Comparison of ENCODE assay signal across 8 mouse cellular contexts in the genomic region with DNA sequence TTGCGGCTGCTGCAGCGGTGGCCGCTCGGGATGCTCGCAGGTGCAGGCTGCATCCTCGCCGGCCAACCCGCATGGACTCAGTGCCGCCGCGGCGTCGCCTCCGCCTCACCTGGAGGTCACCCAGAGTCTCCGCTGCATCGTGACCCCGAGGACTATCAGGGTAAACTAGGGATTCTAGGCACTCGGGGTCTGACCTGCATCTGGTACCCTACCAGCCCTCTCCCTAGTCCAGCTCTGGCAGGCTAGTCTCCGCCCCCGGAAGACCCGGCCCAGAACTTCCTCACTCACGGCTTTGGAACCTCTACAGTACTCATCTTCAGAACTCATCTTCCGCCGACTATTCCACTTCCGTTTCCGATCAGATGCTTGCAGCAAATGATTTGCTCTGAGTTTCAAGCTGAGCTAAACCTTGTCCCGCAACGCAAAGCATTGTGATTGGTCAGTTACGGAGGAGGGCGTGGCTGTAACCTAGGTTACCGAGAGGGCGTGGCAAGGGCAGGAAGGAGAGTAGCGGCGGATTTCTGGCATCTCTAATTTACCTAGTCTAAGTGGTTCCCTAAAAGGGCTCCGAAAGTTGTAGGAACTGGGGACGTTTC. TPM values are rescaled to one million over a fixed set of nuclear protein-coding genes. Genes with fewer than 3 reads are reported as not detected.
DNase-seq lines count a peak whose midpoint lies in the region; ATAC-seq and TF ChIP-seq lines count a peak whose summit lies in the region.

A gene (minus strand): TSS at position 325 of the 596 bp plus-strand sequence.

- intact Hi-C loops in heart, postnatal 25 days (cut with DNase I) = no loop called here

- peak; percentile 98 for DNase-seq in ES-E14 (ENCODE audit: low read depth, low spot score)
- DNase-seq in cerebellum, adult 11-12 months = peak; percentile 97
- peak; percentile 94 for DNase-seq in heart, postnatal 25 days (ENCODE audit: low spot score)
- DNase-seq in layer of hippocampus, adult 18-20 months (ENCODE audit: low spot score in 2 of 2) = peak; percentile 97 to 99
- DNase-seq in lung, adult 2 months = peak; percentile 95
- DNase-seq in thymus, adult 18-20 months = peak; percentile 98 to 99

- H3K4me1 ChIP-seq in ES-E14 (ENCODE audit: control insufficient read depth in 2 of 2, insufficient read depth in 2 of 2, low read length in 2 of 2, poor library complexity in 1 of 2) = no peaks in the 10 kb centered on the region; a peak in 2 of 4 replicates
- peaks cover 22% of the 10 kb centered on the region for H3K4me1 ChIP-seq in forebrain, embryonic 15.5 days
- peaks cover 2% of the 10 kb centered on the region; the same call in 1 of the 2 replicates for H3K4me1 ChIP-seq in lung, adult 2 months (ENCODE audit: control insufficient read depth, insufficient read depth, low read length)

- H3K9ac ChIP-seq in ES-E14 (ENCODE audit: insufficient read depth, low read depth, low read length, poor library complexity, severe bottlenecking) = peak within 1 kb of the TSS; percentile 84
- H3K9ac ChIP-seq in forebrain, embryonic 15.5 days (replicated peaks) = peak within 1 kb of the TSS; percentile 61

- H3K27me3 ChIP-seq in forebrain, embryonic 15.5 days = no peaks in the 10 kb centered on the region

- H3K4me2 ChIP-seq in forebrain, embryonic 15.5 days (replicated peaks) = peak within 1 kb of the TSS; percentile 76

- no peaks in the 10 kb centered on the region for H3K9me3 ChIP-seq in ES-E14 (ENCODE audit: control insufficient read depth, insufficient read depth, low read depth, low read length)
- H3K9me3 ChIP-seq in forebrain, embryonic 15.5 days = no peaks in the 10 kb centered on the region

- in situ Hi-C loops in ES-E14 (cut with MboI; ENCODE audit: low sequenced_read_pairs in 2 of 2, unreplicated experiment in 2 of 2) = no loop called here

- peak; percentile 99 for ATAC-seq in forebrain, embryonic 15.5 days (replicated peaks)
- peak; percentile 98 for ATAC-seq in neutrophil, adult 5-6 weeks (ENCODE audit: extremely low read depth, insufficient number of reproducible peaks, low FRiP score, poor library complexity, severe bottlenecking)

- H3K27ac ChIP-seq in ES-E14 (ENCODE audit: insufficient read depth, low read depth, low read length, poor library complexity, severe bottlenecking) = no peak within 1 kb of the TSS
- H3K27ac ChIP-seq in forebrain, embryonic 15.5 days (replicated peaks) = peak within 1 kb of the TSS; percentile 64

- no peak for TF ChIP-seq CTCF in lung, adult 2 months (IDR thresholded peaks at IDR 0.05; ENCODE audit: insufficient read depth, low read length)

- TF ChIP-seq POLR2A in lung, adult 2 months (IDR thresholded peaks at IDR 0.05; ENCODE audit: borderline replicate concordance, extremely low read depth, low read depth, low read length) = peak; percentile 42; the same call in 1 of the 2 replicates

- peak within 1 kb of the TSS; percentile 78 to 94 for H3K4me3 ChIP-seq in ES-E14 (ENCODE audit: insufficient read depth in 1 of 2, low read depth in 1 of 2, low read length in 2 of 2, poor library complexity in 1 of 2, severe bottlenecking in 1 of 2)
- peak within 1 kb of the TSS; percentile 70 for H3K4me3 ChIP-seq in forebrain, embryonic 15.5 days
- peak within 1 kb of the TSS; percentile 93 for H3K4me3 ChIP-seq in lung, adult 2 months (replicated peaks; ENCODE audit: extremely low read depth, low read depth, low read length)

- under 1% methylated on average over 36 of the region's 36 CpGs for WGBS in forebrain, embryonic 15.5 days
- under 1% methylated on average over 36 of the region's 36 CpGs for WGBS in lung, adult 2 months

- peaks cover 3% of the 10 kb centered on the region; the same call in 1 of the 2 replicates for H3K36me3 ChIP-seq in ES-E14 (ENCODE audit: control insufficient read depth, insufficient read depth, low read length, poor library complexity, severe bottlenecking)
- H3K36me3 ChIP-seq in forebrain, embryonic 15.5 days = peaks cover 3% of the 10 kb centered on the region

TF ChIP-seq in ES-E14, 5 proteins besides CTCF, POLR2A, EP300 and RAD21:
- TF ChIP-seq ZNF384 (IDR thresholded peaks at IDR 0.05; ENCODE audit: low read depth, low read length) (no peak), CHD2 (IDR thresholded peaks at IDR 0.05; ENCODE audit: low read depth, low read length) (0 out of 2 replicates have a peak, but pooled peaks have one; percentile 46)

RNA-seq across cellular contexts. Expression of the gene that starts here (rescaled TPM):
- total RNA-seq in ES-E14 (2012; rRNA removed) = 56.8 and 59.7 TPM in 2 replicates
- polyA plus RNA-seq in forebrain, embryonic 15.5 days (2015; fragmentation: Nextera tagmentation; extraction: Ambion mirVana) = 65.4 and 68.4 TPM in 2 replicates
- 10 to 100 TPM; 11.1 to 15.4 TPM for total RNA-seq in heart, postnatal 25 days (2021)
- 10 to 100 TPM; 63.7 to 69.6 TPM for total RNA-seq in layer of hippocampus, adult 18-20 months (2021)
- 5.7 and 8.3 TPM in 2 replicates for polyA plus RNA-seq in lung, adult 2 months (2012; rRNA removed)
- total RNA-seq in neutrophil, adult 5-6 weeks (2017) = 24.0 and 24.3 TPM in 2 replicates
